Mouse (Mus musculus): Measurements from ENCODE around the gene Syne1. TPM values are rescaled to one million over a fixed set of nuclear protein-coding genes. Genes with fewer than 3 reads are reported as not detected.

The Syne1 gene
- polyA plus RNA-seq, 1 experiment, result 12.3 TPM

DNA sequence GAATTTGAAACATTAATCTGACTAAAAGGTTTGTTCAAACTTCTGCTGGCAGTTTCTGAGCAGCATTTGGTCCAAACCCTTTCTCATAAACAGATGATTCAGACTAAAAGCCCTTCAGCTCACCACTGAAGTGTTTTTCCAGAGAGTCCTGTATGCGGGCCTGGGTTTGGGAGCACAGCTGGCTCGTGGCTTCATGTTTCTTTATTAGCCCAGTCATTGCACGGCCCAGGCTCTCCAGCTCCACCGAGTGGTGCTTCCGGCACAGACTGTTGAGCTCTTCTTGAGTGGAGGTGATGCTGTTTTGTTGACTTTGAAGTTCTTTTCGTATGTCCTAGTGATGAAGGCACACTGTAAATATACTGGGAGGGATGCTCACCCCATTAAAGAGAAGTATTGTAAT, 245.7 kb downstream of the Syne1 start:
- Histone ChIP-seq H3K36me3 (ENCODE audit: control insufficient read depth, insufficient read depth, low read length) (no peaks in the 10 kb centered on the region), H3K4me1 (ENCODE audit: control insufficient read depth, insufficient read depth, insufficient read length) (no peaks in the 10 kb centered on the region), H3K4me3 (ENCODE audit: extremely low read depth, insufficient read depth, insufficient read length) (no peak overlapping the region), H3K27me3 (ENCODE audit: control insufficient read depth, insufficient read depth, low read length) (no peaks in the 10 kb centered on the region), H3K27ac (ENCODE audit: insufficient read depth, low read length) (no peak overlapping the region)
- WGBS, result 39% methylated on average over 6 of the region's 6 CpGs
- TF ChIP-seq CTCF (IDR thresholded peaks at IDR 0.05; ENCODE audit: extremely low read depth, insufficient read depth, insufficient read length, insufficient replicate concordance), result no peak
- no peak for TF ChIP-seq POLR2A (IDR thresholded peaks at IDR 0.05; ENCODE audit: low read depth, low read length)
- no peak for DNase-seq (ENCODE audit: low read depth in 1 of 2, low spot score in 2 of 2)

DNA sequence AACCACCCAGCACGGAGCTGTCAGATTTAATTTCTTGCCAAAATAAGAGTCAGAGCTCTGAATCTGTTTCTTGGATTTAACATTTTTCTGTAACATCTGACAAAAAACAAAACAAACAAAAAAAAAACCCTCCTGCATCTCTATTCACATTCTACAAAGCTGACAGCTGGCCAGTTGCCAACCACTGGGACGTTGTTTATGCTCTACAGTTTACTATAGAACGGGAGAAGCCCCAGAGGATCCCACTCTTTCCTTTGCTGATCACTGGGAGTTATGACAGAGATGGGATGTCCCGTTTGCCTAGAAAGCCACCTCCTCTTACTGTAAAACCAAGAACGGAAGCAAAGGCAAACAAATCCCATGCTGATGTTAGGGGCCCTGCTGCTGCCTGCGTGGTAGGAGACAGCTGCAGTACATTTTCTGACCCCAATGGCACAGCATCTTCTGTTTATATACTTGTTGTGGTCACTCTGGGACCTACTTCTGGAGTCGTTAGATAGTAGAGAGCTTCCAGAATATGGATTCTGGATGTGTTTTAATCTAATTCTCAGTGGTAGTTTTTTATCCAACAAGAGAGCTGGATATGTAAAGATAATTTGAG, 255.9 kb downstream of the Syne1 start:
- no peak for DNase-seq (ENCODE audit: low read depth in 1 of 2, low spot score in 2 of 2)
- Histone ChIP-seq H3K27ac (ENCODE audit: insufficient read depth, low read length) (no peak overlapping the region), H3K27me3 (ENCODE audit: control insufficient read depth, insufficient read depth, low read length) (no peaks in the 10 kb centered on the region), H3K4me1 (ENCODE audit: control insufficient read depth, insufficient read depth, insufficient read length) (no peaks in the 10 kb centered on the region), H3K36me3 (ENCODE audit: control insufficient read depth, insufficient read depth, low read length) (no peaks in the 10 kb centered on the region), H3K4me3 (ENCODE audit: extremely low read depth, insufficient read depth, insufficient read length) (no peak overlapping the region)
- TF ChIP-seq POLR2A (IDR thresholded peaks at IDR 0.05; ENCODE audit: low read depth, low read length) (no peak), CTCF (IDR thresholded peaks at IDR 0.05; ENCODE audit: extremely low read depth, insufficient read depth, insufficient read length, insufficient replicate concordance) (no peak)
- 65% methylated on average over 7 of the region's 7 CpGs for WGBS

DNA sequence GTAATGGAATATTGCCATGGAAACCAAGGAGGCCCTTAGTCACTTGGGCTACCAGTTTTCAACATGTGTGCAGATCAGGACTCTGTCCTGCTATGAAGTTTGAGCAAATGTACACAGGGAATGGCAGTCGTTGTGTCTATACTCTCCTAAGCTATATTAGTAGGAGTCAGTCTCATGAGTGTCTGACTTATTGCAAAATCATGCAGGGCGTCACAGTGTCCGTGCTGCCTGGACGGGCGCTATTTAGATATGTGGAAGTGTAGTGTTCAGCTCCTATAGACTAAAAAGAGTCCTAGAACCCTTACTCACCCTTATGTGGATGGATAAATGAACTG, 261.7 kb downstream of the Syne1 start:
- no peak for DNase-seq (ENCODE audit: low read depth in 1 of 2, low spot score in 2 of 2)
- WGBS, result 91% methylated on average over 5 of the region's 5 CpGs
- Histone ChIP-seq H3K36me3 (ENCODE audit: control insufficient read depth, insufficient read depth, low read length) (no peaks in the 10 kb centered on the region), H3K27ac (ENCODE audit: insufficient read depth, low read length) (0 out of 2 replicates have a peak overlapping the region, but pooled peaks have one; percentile 51), H3K27me3 (ENCODE audit: control insufficient read depth, insufficient read depth, low read length) (no peaks in the 10 kb centered on the region), H3K4me1 (ENCODE audit: control insufficient read depth, insufficient read depth, insufficient read length) (no peaks in the 10 kb centered on the region), H3K4me3 (ENCODE audit: extremely low read depth, insufficient read depth, insufficient read length) (no peak overlapping the region)
- TF ChIP-seq POLR2A (IDR thresholded peaks at IDR 0.05; ENCODE audit: low read depth, low read length) (no peak), CTCF (IDR thresholded peaks at IDR 0.05; ENCODE audit: extremely low read depth, insufficient read depth, insufficient read length, insufficient replicate concordance) (no peak)

DNA sequence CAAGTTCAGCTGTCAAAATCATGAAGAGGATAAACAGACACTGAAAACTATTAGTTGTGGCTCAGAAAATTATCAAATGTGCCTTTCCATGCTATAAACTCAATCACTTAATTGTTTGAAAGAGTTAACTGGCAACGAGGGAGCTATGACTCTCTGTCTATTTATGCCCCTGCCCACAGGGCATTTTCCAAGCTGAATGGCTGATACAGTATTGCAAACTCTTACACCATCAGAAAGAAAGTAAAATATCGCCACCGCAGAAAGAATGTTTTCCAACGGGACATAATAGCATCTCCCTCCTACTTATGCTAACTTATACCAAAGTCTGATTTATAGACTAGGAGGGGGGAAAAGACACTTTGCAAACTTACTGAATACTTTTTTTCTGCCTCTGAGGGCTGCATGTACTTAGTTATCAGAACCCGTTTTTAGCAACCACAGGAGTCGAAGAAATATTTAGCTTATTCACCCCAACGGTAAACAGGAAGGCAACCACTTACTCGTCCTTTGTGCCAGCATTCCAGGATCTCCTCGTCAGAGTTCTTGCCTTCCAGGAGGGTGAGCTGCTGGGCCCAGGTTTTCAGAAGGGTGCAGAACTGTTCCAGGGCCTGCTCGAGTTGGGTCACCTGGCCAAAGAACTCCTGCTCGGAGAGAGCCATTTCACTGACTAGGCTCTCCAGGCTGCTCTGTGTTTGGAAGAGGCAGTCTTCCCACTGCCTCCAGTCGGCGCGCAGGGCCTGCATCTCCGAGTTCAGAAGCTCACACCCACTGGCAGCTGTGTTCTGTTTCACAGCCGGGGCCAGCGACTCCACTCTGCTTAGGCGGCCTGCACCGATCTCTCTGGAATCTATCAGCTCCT, 262.3 kb downstream of the Syne1 start:
- H3K27ac ChIP-seq (ENCODE audit: insufficient read depth, low read length), result peak overlapping the region; percentile 51; the same call in 1 of the 2 replicates

DNA sequence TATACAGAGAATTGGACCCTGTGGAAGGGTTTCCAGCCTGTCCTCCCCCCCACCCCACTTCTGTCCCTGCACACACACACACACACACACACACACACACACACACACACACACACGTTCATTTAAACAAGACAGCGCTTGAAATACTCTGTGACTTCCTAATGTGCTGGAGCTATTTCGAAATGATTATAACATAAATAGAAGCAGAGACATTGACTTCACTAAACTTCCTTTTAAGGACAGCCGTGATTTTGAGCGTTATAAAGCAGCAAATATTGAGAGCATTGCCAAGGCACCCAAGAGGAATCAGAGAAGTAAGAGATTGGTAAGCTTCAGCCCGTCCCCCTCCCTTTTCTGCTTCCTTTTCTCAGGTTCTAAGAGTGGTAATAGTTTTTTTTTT, 263.0 kb downstream of the Syne1 start:
- no peaks in the 10 kb centered on the region for H3K36me3 ChIP-seq (ENCODE audit: control insufficient read depth, insufficient read depth, low read length)
- H3K4me3 ChIP-seq (ENCODE audit: extremely low read depth, insufficient read depth, insufficient read length), result no peak overlapping the region
- no peaks in the 10 kb centered on the region for H3K4me1 ChIP-seq (ENCODE audit: control insufficient read depth, insufficient read depth, insufficient read length)
- no peak for DNase-seq (ENCODE audit: low read depth in 1 of 2, low spot score in 2 of 2)
- no peak for TF ChIP-seq CTCF (IDR thresholded peaks at IDR 0.05; ENCODE audit: extremely low read depth, insufficient read depth, insufficient read length, insufficient replicate concordance)
- no peak for TF ChIP-seq POLR2A (IDR thresholded peaks at IDR 0.05; ENCODE audit: low read depth, low read length)
- H3K27ac ChIP-seq (ENCODE audit: insufficient read depth, low read length), result no peak overlapping the region
- 19% methylated on average over 6 of the region's 6 CpGs for WGBS
- H3K27me3 ChIP-seq (ENCODE audit: control insufficient read depth, insufficient read depth, low read length), result no peaks in the 10 kb centered on the region

More for the DNA sequence above, 262.3 kb downstream of the Syne1 start:
- 78% methylated on average over 19 of the region's 19 CpGs for WGBS
- TF ChIP-seq CTCF (IDR thresholded peaks at IDR 0.05; ENCODE audit: extremely low read depth, insufficient read depth, insufficient read length, insufficient replicate concordance) (no peak), POLR2A (IDR thresholded peaks at IDR 0.05; ENCODE audit: low read depth, low read length) (no peak)
- Histone ChIP-seq H3K27me3 (ENCODE audit: control insufficient read depth, insufficient read depth, low read length) (no peaks in the 10 kb centered on the region), H3K4me1 (ENCODE audit: control insufficient read depth, insufficient read depth, insufficient read length) (no peaks in the 10 kb centered on the region), H3K36me3 (ENCODE audit: control insufficient read depth, insufficient read depth, low read length) (no peaks in the 10 kb centered on the region), H3K4me3 (ENCODE audit: extremely low read depth, insufficient read depth, insufficient read length) (peak overlapping the region; percentile 3; the same call in 1 of the 2 replicates)
- DNase-seq (ENCODE audit: low read depth in 1 of 2, low spot score in 2 of 2), result no peak

DNA sequence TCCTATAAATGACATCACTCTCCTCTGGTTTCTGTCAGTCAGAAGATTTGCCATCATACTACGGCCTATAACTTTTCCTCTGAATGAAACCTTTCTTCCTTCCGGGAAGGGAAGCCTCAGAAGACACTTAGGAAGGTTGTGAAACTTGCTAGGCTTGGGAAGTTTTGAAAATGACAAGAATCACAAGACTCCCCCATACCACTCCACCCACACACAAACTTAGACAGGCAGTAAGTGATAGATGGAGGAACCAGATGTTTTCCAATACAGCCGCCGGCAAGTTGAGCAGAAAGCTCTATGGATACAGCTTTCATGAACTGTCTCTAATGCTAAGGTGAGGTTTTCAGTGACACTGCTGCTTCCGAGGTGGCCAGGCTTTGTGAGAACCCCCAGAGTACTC, 275.5 kb downstream of the Syne1 start:
- WGBS, result 87% methylated on average over 5 of the region's 5 CpGs
- Histone ChIP-seq H3K27me3 (ENCODE audit: control insufficient read depth, insufficient read depth, low read length) (no peaks in the 10 kb centered on the region), H3K36me3 (ENCODE audit: control insufficient read depth, insufficient read depth, low read length) (no peaks in the 10 kb centered on the region), H3K27ac (ENCODE audit: insufficient read depth, low read length) (no peak overlapping the region), H3K4me1 (ENCODE audit: control insufficient read depth, insufficient read depth, insufficient read length) (no peaks in the 10 kb centered on the region), H3K4me3 (ENCODE audit: extremely low read depth, insufficient read depth, insufficient read length) (no peak overlapping the region)
- no peak for DNase-seq (ENCODE audit: low read depth in 1 of 2, low spot score in 2 of 2)
- TF ChIP-seq CTCF (IDR thresholded peaks at IDR 0.05; ENCODE audit: extremely low read depth, insufficient read depth, insufficient read length, insufficient replicate concordance) (no peak), POLR2A (IDR thresholded peaks at IDR 0.05; ENCODE audit: low read depth, low read length) (no peak)

DNA sequence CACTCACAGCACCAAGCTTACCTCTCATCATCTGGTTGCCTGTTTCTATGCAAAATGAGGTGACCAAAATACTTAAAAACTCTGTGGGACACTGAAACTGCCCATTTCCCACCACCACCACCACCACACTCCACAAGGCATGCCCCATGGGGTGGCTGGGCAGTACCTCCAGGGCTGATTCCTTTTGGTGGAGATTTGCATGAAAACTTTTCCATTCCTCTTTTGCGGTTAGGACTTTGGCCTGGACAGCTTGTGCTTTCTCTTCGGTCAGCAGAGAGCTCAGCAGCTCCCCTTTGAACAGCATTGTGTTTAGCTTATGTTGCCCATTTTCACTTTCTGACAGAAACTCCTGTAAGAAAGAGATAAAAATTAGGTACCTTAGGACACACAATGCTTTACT, 280.6 kb downstream of the Syne1 start:
- no peaks in the 10 kb centered on the region for H3K36me3 ChIP-seq (ENCODE audit: control insufficient read depth, insufficient read depth, low read length)
- H3K4me3 ChIP-seq (ENCODE audit: extremely low read depth, insufficient read depth, insufficient read length), result no peak overlapping the region
- no peak for DNase-seq (ENCODE audit: low read depth in 1 of 2, low spot score in 2 of 2)
- no peak overlapping the region for H3K27ac ChIP-seq (ENCODE audit: insufficient read depth, low read length)
- no peaks in the 10 kb centered on the region for H3K27me3 ChIP-seq (ENCODE audit: control insufficient read depth, insufficient read depth, low read length)
- TF ChIP-seq CTCF (IDR thresholded peaks at IDR 0.05; ENCODE audit: extremely low read depth, insufficient read depth, insufficient read length, insufficient replicate concordance), result no peak
- TF ChIP-seq POLR2A (IDR thresholded peaks at IDR 0.05; ENCODE audit: low read depth, low read length), result no peak
- WGBS, result 87% methylated on average over 2 of the region's 2 CpGs
- H3K4me1 ChIP-seq (ENCODE audit: control insufficient read depth, insufficient read depth, insufficient read length), result no peaks in the 10 kb centered on the region
